Mouse (Mus musculus) gastrocnemius, postnatal 14 days (tissue): Measurements from ENCODE around the gene Hsd17b10. TPM values are rescaled to one million over a fixed set of nuclear protein-coding genes. Genes with fewer than 3 reads are reported as not detected.

ENCODE experiments used
- DNase-seq: peaks from one replicate; pipeline ENCODE4 v3.0.0; 2021; ENCODE audit warnings: mixed read lengths
- intact Hi-C: fragments of 180-260 bp; cut with DNase I; formaldehyde crosslinking; loops from one replicate; pipeline ENCODE4 v1.15.1; 2025; ENCODE audit warnings: low total_unique reads
- long read RNA-seq, 2 experiments: library from polyadenylated mRNA; stranded (forward); transcript quantifications; one replicate each; pipeline ENCODE4 v2.0.0; 2021
- total RNA-seq, 2 experiments: library from RNA; stranded (reverse); gene quantifications; 2 replicates each; pipeline ENCODE4 v1.2.3; 2021

The Hsd17b10 gene
- total RNA-seq: 10 to 100 TPM; 81.7 to 91.4 TPM
- long read RNA-seq, experiment 1, transcript Hsd17b10-201 (6 exons, 962 nt): major isoform, 90 of 90 reads
- long read RNA-seq, experiment 1, partial matches to known transcripts: 0 of 90 reads
- long read RNA-seq, experiment 1, other reads (novel, unspliced or antisense): 0 of 90 reads
- long read RNA-seq, experiment 2, transcript Hsd17b10-201 (6 exons, 962 nt): major isoform, 108 of 113 reads
- long read RNA-seq, experiment 2, partial matches to known transcripts: 2 of 113 reads
- long read RNA-seq, experiment 2, other reads (novel, unspliced or antisense): 1 of 113 reads

DNA sequence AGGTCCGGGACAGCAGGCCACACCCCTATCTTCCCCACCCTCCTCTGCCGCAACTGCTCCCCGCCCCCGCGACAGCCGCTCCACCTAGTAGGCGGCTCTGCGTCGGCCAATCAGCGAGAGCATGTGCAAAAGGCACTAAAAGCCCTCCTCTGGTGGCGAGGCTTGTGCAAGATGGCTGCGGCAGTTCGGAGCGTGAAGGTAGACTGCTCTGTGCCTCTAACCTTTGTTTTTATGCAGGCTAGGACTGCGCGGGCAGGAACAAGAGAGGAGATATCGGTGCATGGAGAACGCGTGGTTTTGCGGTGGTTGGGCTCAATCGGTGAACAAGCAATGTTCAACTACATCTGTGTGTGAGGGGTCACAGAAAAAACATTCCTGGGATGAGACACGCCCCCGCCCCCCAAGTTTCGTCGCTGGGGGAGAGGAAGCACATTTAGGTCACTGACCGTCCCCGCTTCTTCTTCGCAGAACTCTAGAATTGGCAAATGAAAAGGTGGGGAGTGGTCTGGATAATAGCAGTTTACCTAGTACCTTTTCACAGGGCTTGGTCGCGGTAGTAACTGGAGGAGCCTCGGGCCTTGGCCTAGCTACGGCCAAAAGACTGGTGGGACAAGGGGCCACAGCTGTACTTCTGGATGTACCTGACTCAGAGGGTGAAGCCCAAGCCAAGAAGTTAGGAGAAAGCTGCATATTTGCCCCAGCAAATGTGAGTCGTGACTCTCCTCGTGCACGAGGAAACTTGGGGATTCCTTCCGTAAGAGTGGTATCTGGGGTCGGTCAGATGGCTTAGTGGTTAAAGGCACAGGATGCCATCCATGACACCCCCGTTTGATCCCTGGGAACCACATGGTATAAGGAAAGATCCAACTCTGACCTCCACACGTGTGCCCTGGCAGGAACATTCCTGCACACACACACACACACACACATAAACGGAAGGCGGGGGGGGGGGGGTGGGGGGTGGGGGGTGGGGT is at the start of gene Hsd17b10:
Gene Hsd17b10, plus strand, starts transcription at position 109 of the 974 bp plus-strand sequence.
- peak; percentile 86 for DNase-seq
- intact Hi-C loops: no loop called here

DNA sequence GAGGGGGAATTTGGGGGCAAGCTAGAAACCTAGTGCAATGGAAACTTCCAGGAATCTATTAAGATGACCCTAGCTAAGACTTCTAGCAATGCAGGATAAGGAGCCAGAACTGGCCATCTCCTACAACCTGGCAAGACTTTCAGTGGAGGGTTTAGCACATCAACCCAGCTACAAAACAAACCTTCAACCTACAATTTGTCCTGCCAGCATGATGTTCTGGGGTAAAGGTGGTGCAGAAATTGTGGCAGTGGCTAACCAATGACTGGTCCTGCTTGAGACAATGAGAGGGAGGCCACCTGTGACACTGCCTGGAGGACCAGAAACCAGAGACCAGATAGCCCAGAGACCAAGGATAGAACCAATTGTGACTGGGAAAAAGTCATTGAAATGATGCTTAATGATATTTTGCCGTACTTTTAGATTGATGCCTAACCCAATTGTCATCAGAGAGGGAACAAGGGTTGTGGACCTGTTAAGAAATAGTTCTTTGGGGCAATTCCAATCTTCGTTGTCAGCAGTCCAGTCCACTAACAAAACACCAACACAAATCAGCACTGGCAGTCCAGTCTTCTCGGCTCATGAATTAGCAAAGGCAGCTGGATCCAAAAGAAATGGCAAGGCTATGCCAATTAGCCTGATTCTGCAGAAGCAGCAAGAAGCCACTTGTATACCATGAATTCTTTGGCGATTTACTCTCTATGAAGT is 2.5 kb upstream of the Hsd17b10 start:
- DNase-seq: no peak
- intact Hi-C loops: no loop called here

- no peak for DNase-seq
- intact Hi-C loops: no loop called here
These were observed 412 bp upstream of the Hsd17b10 start for GRCm38 (mm10) chrX:152001182-152001684.

GRCm38 (mm10) chrX:152002865-152003264 is 1.2 kb downstream of the Hsd17b10 start:
- DNase-seq: no peak
- intact Hi-C loops: no loop called here

DNA sequence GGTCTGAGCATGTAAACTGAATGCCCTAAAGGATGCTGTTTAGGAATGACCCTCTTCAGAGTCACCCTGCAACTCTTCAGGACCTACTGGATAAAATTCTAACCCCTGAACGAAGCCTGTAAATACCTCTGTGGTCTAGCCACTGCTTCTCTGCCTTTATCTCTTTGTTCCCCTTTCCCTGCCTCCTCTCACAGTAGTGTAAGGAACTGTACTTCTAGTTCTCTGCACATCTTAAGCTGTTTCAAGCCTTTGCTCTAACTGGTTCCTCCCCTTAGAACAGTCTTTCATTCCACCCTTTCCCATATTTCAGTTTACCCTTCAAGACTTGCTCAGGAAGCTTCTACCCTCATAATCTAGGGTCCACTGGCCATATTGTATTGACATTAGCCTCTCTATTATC is 6.2 kb downstream of the Hsd17b10 start:
- intact Hi-C loops: no loop called here

GRCm38 (mm10) chrX:152015752-152016150 is 14.1 kb downstream of the Hsd17b10 start:
- no peak for DNase-seq
- intact Hi-C loops: no loop called here

More for the DNA sequence above, 6.2 kb downstream of the Hsd17b10 start:
- DNase-seq: no peak

GRCm38 (mm10) chrX:152016151-152017145 is 14.8 kb downstream of the Hsd17b10 start, which contains the start of the genes Ribc1 and Smc1a:
TSS of gene Ribc1 (minus strand) at chrX:152016295.
TSS of gene Smc1a (plus strand) at chrX:152016428.
- peak; percentile 90 for DNase-seq
- intact Hi-C loops: no loop called here

- DNase-seq: no peak
- intact Hi-C loops: no loop called here
These were observed 15.5 kb downstream of the Hsd17b10 start for GRCm38 (mm10) chrX:152017186-152017585.

- intact Hi-C loops: no loop called here
These were observed 17.6 kb downstream of the Hsd17b10 start for GRCm38 (mm10) chrX:152019294-152019693.

GRCm38 (mm10) chrX:152039865-152040264 is 38.2 kb downstream of the Hsd17b10 start:
- intact Hi-C loops: no loop called here

More at GRCm38 (mm10) chrX:152019294-152019693, 17.6 kb downstream of the Hsd17b10 start:
- no peak for DNase-seq

GRCm38 (mm10) chrX:152047230-152047629 is 45.6 kb downstream of the Hsd17b10 start:
- DNase-seq: no peak
- intact Hi-C loops: no loop called here

More at GRCm38 (mm10) chrX:152039865-152040264, 38.2 kb downstream of the Hsd17b10 start:
- DNase-seq: no peak

DNA sequence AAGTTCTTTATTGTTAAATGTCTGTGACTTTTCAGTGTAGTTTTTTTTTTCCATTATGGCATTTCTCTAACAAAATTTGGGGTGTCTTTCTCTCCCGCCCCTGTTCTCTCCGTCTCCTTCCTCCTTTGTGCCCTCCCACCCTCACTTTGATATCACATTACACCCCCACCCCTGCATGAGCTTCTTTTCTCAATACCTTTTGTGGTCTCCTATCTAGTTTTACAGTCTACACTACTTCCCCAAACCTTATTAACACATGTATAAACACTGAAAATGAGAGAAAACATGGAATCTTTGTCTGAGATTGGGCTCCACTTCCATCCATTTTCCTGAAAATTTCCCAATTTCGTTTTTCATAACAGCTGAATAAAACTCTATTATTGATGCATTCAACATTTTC is 50.9 kb downstream of the Hsd17b10 start:
- DNase-seq: no peak
- intact Hi-C loops: no loop called here

Other genes with a start within 250 kb of the Hsd17b10 start
- gene Huwe1, start 201.0 kb upstream of the Hsd17b10 start, total RNA-seq: 100 to 1,000 TPM in 1 of 2 experiments, 10 to 100 TPM in 1; 92.3 to 105 TPM
- under 1 TPM; 0.18 to 0.44 TPM for gene Ribc1, start 14.4 kb downstream of the Hsd17b10 start, total RNA-seq
- gene Smc1a, start 14.6 kb downstream of the Hsd17b10 start, total RNA-seq: 10 to 100 TPM; 27.7 to 28.5 TPM
- gene Iqsec2, start 142.4 kb downstream of the Hsd17b10 start, total RNA-seq: 10 to 100 TPM; 15.7 to 18.3 TPM
- 10 to 100 TPM; 18.6 to 24.0 TPM for gene Kdm5c, start 231.2 kb downstream of the Hsd17b10 start, total RNA-seq